Mouse (Mus musculus) brown adipose tissue, adult 24 weeks (tissue): ENCODE results near the gene Bub1b. TPM values are rescaled to one million over a fixed set of nuclear protein-coding genes. Genes with fewer than 3 reads are reported as not detected.

Source experiments
- H3K27ac ChIP-seq: fragments of 200-500 bp; replicated peaks from 2 replicates; pipeline ENCODE4 v1.5.1; 2012; ENCODE audit warnings: low read depth, mild to moderate bottlenecking, low read length
- H3K4me1 ChIP-seq: fragments of 200-500 bp; 2 replicates; pipeline ENCODE4 v1.6.1; 2012; ENCODE audit warnings: low read length, mixed read lengths; ENCODE audit not compliant: control insufficient read depth, insufficient read depth, insufficient read length
- H3K4me3 ChIP-seq: fragments of 200-500 bp; 2 replicates; pipeline ENCODE4 v1.5.1; 2012; ENCODE audit warnings: low read depth, mild to moderate bottlenecking, low read length, moderate library complexity; ENCODE audit not compliant: insufficient read depth
- polyA plus RNA-seq: library from polyadenylated mRNA; stranded (reverse); fragments of >200 nt; gene quantifications from 2 replicates; pipeline ENCODE4 v1.2.4, GENCODE M21; 2012; ENCODE audit not compliant: missing spikeins, insufficient read depth, insufficient read length

Bub1b gene
- polyA plus RNA-seq, 1 experiment = 0.52 TPM

- Histone ChIP-seq H3K27ac (no peak overlapping the region), H3K4me1 (no peaks in the 10 kb centered on the region), H3K4me3 (no peak overlapping the region)
These were observed 10.3 kb upstream of the Bub1b start for GRCm38 (mm10) chr2:118587686-118588085.

- H3K27ac ChIP-seq = no peak overlapping the region
- no peaks in the 10 kb centered on the region for H3K4me1 ChIP-seq
- H3K4me3 ChIP-seq = no peak overlapping the region
These were observed 6.9 kb upstream of the Bub1b start for GRCm38 (mm10) chr2:118591083-118591482.

DNA sequence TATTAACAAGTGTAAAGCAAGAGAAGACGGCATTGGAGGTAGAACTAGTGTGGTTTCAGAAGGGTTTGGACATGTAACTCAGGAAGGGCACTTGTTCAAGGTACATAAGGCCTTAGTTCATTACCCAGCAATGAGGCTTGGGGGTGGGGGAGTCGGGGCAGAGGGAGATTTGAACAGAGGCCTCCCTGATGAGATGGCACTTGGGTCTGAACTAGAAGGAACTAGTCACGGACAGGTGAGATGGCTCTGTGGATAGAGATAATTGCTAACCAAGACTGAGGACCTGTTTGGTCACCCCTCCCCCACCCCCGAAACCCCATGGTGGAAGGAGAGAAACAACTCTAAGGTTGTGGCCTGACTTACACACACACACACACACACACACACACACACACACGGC lies 1.1 kb downstream of the Bub1b start:
- Histone ChIP-seq H3K27ac (no peak overlapping the region), H3K4me3 (no peak overlapping the region), H3K4me1 (no peaks in the 10 kb centered on the region)

- no peak overlapping the region for H3K27ac ChIP-seq
- no peaks in the 10 kb centered on the region for H3K4me1 ChIP-seq
- H3K4me3 ChIP-seq = no peak overlapping the region
These were observed 3.7 kb downstream of the Bub1b start for GRCm38 (mm10) chr2:118601599-118602263.

GRCm38 (mm10) chr2:118604091-118604490 lies 6.1 kb downstream of the Bub1b start:
- Histone ChIP-seq H3K4me3 (no peak overlapping the region), H3K4me1 (no peaks in the 10 kb centered on the region), H3K27ac (no peak overlapping the region)

GRCm38 (mm10) chr2:118606032-118606431 lies 8.0 kb downstream of the Bub1b start:
- H3K4me1 ChIP-seq = no peaks in the 10 kb centered on the region
- H3K27ac ChIP-seq = no peak overlapping the region
- H3K4me3 ChIP-seq = no peak overlapping the region

DNA sequence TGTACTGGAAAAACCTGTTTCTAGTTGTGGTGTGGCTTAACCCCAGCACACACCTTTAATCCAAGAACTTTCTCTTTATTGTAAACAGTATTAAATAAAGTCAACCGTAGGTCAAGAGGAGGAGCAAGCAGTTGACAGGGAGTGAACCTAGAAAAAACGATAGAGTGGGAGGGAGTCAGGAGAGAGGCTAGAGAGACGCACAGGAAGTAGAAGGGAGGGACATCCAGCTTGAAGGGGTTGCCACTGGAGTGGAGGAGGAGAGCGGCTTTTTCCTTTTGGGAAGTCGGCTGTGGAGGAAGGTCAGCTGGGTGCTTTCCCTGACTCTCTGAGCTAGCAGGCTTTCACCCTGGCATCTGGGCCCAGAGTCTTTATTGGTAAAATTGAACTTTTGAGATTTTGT lies 9.0 kb downstream of the Bub1b start:
- Histone ChIP-seq H3K27ac (no peak overlapping the region), H3K4me3 (no peak overlapping the region), H3K4me1 (no peaks in the 10 kb centered on the region)

DNA sequence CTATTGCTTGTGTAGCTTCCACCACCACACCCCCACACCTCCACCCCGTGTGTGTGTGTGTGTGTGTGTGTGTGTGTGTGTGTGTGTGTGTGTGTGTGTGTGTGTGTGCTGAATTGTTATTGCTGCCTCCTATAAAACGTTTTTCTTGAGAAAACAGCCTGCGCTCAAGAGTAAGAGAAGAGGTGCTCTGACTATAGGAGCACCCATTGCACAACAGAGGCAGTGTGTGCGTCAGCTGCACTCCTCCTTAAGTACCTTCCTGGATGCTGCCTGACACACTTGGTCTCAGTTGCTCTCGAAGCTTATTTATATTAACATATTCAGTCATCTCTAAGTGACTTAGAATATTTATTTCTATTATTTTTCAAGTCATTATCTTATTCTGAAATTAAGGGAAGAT lies 20.0 kb downstream of the Bub1b start:
- H3K4me1 ChIP-seq = no peaks in the 10 kb centered on the region
- no peak overlapping the region for H3K4me3 ChIP-seq
- no peak overlapping the region for H3K27ac ChIP-seq

DNA sequence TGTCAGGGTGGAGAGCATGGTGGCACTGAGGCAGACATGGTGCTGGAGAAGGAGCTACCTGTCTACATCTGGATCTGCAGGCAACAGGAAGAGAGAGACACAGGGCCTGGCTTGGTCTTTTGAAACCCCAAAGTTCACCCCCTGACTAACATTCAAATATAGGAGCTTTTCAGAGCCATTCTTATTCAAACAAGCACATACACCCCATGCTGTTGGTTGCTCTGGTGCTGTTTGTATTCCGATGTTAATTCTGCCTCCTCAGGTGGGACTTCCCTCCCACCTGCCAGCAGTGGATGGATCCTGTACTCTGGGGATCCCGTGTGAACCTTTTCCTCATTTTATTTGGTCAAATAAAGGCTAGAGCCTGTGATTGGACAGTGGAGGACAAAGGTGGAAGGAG lies 22.1 kb downstream of the Bub1b start:
- no peak overlapping the region for H3K27ac ChIP-seq

GRCm38 (mm10) chr2:118620608-118621007 lies 22.6 kb downstream of the Bub1b start:
- H3K27ac ChIP-seq = no peak overlapping the region
- H3K4me3 ChIP-seq = no peak overlapping the region
- H3K4me1 ChIP-seq = no peaks in the 10 kb centered on the region

More for the DNA sequence above, 22.1 kb downstream of the Bub1b start:
- H3K4me3 ChIP-seq = no peak overlapping the region
- H3K4me1 ChIP-seq = no peaks in the 10 kb centered on the region

DNA sequence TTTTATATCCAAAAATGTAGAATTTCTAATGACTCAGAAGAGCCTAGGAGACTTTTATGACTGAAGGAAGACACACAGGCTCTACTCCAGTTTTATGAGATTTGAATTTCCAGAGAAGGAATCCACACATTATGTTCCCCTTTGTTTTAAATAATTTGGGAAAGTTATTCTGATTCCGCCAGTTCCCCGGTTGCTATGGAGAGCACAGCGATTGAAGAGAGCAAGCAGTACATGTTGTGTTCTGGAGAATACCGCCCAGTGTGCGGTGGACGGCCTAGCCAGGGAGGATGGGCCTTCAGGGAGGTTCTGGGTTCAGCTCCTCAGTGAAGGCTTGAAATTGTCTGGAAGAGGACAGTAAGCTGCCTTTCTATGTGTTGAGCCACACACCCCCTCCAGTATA lies 31.3 kb downstream of the Bub1b start:
- no peak overlapping the region for H3K27ac ChIP-seq
- no peak overlapping the region for H3K4me3 ChIP-seq
- no peaks in the 10 kb centered on the region for H3K4me1 ChIP-seq

DNA sequence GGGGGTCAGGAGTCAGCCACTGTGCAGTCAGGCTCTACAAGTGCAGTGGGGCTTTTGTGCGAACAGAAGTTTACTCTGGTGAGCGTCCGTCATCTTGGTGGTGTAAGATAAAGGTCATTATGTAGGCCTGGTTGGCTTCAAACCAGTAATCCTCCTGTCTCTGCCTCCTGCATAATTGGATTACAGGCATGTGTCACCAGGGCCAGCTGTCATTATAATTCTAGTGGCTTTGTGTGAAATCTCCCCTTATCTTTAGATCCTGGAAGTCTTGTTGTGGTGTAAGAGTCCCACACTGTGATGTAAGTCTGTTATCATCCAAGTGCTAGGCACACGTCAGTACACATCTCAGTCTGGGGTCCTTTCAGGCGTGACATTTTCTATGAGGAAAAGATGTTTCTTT lies 35.4 kb downstream of the Bub1b start:
- Histone ChIP-seq H3K4me3 (no peak overlapping the region), H3K4me1 (no peaks in the 10 kb centered on the region), H3K27ac (no peak overlapping the region)

GRCm38 (mm10) chr2:118637258-118637657 lies 39.2 kb downstream of the Bub1b start:
- H3K27ac ChIP-seq = no peak overlapping the region
- H3K4me1 ChIP-seq = no peaks in the 10 kb centered on the region
- H3K4me3 ChIP-seq = no peak overlapping the region

GRCm38 (mm10) chr2:118637888-118638526 lies 40.0 kb downstream of the Bub1b start:
- Histone ChIP-seq H3K4me1 (no peaks in the 10 kb centered on the region), H3K4me3 (no peak overlapping the region), H3K27ac (no peak overlapping the region)

GRCm38 (mm10) chr2:118638686-118639085 lies 40.7 kb downstream of the Bub1b start:
- Histone ChIP-seq H3K27ac (no peak overlapping the region), H3K4me3 (no peak overlapping the region), H3K4me1 (no peaks in the 10 kb centered on the region)

DNA sequence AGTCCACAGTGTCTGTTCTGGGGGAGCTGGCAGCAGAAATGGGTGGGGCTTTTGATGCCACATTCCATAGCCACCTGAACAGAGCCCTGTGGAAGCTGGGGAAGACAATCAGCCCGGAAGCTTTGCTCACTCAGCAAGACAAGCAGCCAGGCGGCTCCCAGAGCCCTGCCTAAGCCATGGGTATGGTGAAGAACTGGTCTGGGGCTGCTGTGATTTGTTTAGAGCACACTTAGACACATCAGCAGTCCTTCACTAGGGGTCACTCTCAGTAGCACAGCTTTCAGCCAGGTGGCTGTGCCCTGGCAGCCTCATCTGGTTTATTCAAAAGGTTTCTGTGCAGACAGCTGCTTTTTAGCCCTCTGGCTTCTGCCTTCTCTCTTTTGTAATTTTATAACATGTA lies 43.1 kb downstream of the Bub1b start:
- H3K27ac ChIP-seq = no peak overlapping the region
- no peak overlapping the region for H3K4me3 ChIP-seq
- H3K4me1 ChIP-seq = no peaks in the 10 kb centered on the region
